Mouse (Mus musculus) kidney, adult 2 months (tissue): ENCODE results near the gene Eef2k.

Experiments
- CTCF ChIP-seq: fragments of 200-500 bp; conservative IDR thresholded peaks from 2 replicates; pipeline ENCODE4 v1.5.1; 2011; ENCODE audit warnings: low read depth, mild to moderate bottlenecking, control low read depth, low read length, moderate library complexity, mixed read lengths; ENCODE audit not compliant: insufficient read depth, insufficient read length
- POLR2A ChIP-seq: fragments of 200-500 bp; IDR thresholded peaks from one replicate; pipeline ENCODE4 v1.6.1; 2011; ENCODE audit warnings: low read depth, low read length, control low read depth

DNA sequence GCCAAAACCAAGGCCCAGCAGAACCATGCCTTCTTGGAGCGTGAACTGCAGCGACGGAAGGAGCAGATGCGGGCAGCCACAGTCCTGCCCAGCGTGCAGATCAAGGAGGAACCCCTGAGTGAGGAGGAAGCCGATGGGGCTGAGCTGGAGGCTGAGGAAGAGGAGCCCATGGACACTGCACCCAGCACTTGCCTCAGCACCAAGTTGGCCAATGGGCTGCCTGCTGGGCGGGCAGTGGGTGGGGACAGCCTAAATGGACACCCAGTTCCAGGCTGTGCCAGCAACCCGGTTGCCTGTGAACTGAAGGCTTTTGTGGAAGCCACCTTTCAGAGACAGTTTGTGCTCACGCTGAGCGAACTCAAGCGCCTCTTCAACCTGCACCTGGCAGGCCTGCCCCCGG lies 97.7 kb downstream of the Eef2k start:
- TF ChIP-seq CTCF (no peak), POLR2A (peak; percentile 62)
